Mouse (Mus musculus): ENCODE measurements around the gene Hunk. TPM values are rescaled to one million over a fixed set of nuclear protein-coding genes. Genes with fewer than 3 reads are reported as not detected.

Hunk gene
- polyA plus RNA-seq, 1 experiment from 2014 or later, result 11.5 TPM

DNA sequence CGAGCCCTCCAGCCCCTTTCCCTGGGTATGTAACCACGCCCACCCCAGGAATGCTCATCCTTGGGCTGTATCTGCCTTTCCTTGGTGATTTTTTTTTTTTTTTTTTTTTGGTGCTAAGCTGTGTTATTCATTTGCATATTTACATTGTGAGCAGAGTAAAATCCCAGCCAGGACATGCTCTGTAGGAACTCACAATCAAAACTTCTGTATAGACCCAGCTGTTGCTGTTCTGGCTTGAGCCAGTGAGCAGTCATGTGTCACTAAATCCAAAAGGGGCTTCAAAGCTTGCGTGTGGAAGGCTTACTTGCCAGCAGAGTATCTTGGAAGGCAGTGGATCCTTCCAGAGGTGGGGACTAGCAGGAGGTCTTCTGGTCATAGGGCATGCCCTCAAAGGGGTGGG, 159.7 kb downstream of the Hunk start:
- H3K4me1 ChIP-seq (replicated peaks; ENCODE audit: control insufficient read depth, insufficient read depth, low read length), result 0 out of 2 replicates have a peak, but pooled peaks cover 2% of the 10 kb centered on the region
- H3K27me3 ChIP-seq (replicated peaks; ENCODE audit: control insufficient read depth, insufficient read depth, low read length), result peaks cover 5% of the 10 kb centered on the region; the same call in 1 of the 2 replicates
- H3K4me3 ChIP-seq (replicated peaks; ENCODE audit: low read length), result no peak overlapping the region
- no peak for ATAC-seq
- no peak overlapping the region for H3K27ac ChIP-seq (ENCODE audit: low read length)
- H3K36me3 ChIP-seq (ENCODE audit: control insufficient read depth, insufficient read depth), result no peaks in the 10 kb centered on the region
- H3K4me2 ChIP-seq (ENCODE audit: low read length), result no peak overlapping the region
- no peaks in the 10 kb centered on the region for H3K9me3 ChIP-seq (ENCODE audit: control insufficient read depth, low read length)
- no peak overlapping the region for H3K9ac ChIP-seq (replicated peaks; ENCODE audit: low read depth, low read length)
- 56% methylated on average over 3 of the region's 3 CpGs for WGBS

DNA sequence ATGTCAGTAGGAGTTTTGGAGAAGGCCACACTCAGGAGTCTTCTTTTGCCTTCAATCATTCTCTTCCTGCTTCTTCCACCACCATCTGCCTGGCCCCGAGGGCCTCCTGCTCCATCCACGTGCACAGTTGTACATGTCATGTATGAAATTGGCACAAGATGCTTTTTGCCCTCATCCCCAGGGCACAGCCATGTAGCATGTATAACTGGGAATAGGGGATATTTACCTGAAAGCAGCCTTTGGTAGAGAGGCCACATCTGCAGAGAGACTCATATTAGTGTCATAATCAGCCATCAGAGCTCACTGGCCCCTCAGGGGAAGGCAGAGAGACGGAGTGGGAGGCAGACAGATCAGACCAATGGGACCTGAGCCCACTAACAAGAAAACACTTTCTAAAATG, 160.8 kb downstream of the Hunk start:
- peaks cover 5% of the 10 kb centered on the region; the same call in 1 of the 2 replicates for H3K27me3 ChIP-seq (replicated peaks; ENCODE audit: control insufficient read depth, insufficient read depth, low read length)
- no peak overlapping the region for H3K4me2 ChIP-seq (ENCODE audit: low read length)
- no peak for ATAC-seq
- H3K9me3 ChIP-seq (ENCODE audit: control insufficient read depth, low read length), result no peaks in the 10 kb centered on the region
- no peaks in the 10 kb centered on the region for H3K36me3 ChIP-seq (ENCODE audit: control insufficient read depth, insufficient read depth)
- no peak overlapping the region for H3K9ac ChIP-seq (replicated peaks; ENCODE audit: low read depth, low read length)
- H3K4me3 ChIP-seq (replicated peaks; ENCODE audit: low read length), result no peak overlapping the region
- 91% methylated on average over 3 of the region's 3 CpGs for WGBS
- H3K4me1 ChIP-seq (replicated peaks; ENCODE audit: control insufficient read depth, insufficient read depth, low read length), result 0 out of 2 replicates have a peak, but pooled peaks cover 2% of the 10 kb centered on the region
- H3K27ac ChIP-seq (ENCODE audit: low read length), result no peak overlapping the region

- H3K4me1 ChIP-seq (replicated peaks; ENCODE audit: control insufficient read depth, insufficient read depth, low read length), result 0 out of 2 replicates have a peak, but pooled peaks cover 2% of the 10 kb centered on the region
- no peak overlapping the region for H3K9ac ChIP-seq (replicated peaks; ENCODE audit: low read depth, low read length)
- H3K9me3 ChIP-seq (ENCODE audit: control insufficient read depth, low read length), result no peaks in the 10 kb centered on the region; the same call in 1 of the 2 replicates
- 35% methylated on average over 9 of the region's 9 CpGs for WGBS
- no peak overlapping the region for H3K4me2 ChIP-seq (ENCODE audit: low read length)
- H3K27me3 ChIP-seq (replicated peaks; ENCODE audit: control insufficient read depth, insufficient read depth, low read length), result peaks cover 5% of the 10 kb centered on the region; the same call in 1 of the 2 replicates
- no peak overlapping the region for H3K4me3 ChIP-seq (replicated peaks; ENCODE audit: low read length)
- ATAC-seq, result no peak
- no peaks in the 10 kb centered on the region for H3K36me3 ChIP-seq (ENCODE audit: control insufficient read depth, insufficient read depth)
- no peak overlapping the region for H3K27ac ChIP-seq (ENCODE audit: low read length)
Observed at GRCm38 (mm10) chr16:90547996-90548395, 162.2 kb downstream of the Hunk start.

Other genes with a start within 250 kb of the Hunk start
- gene Tiam1, start 242.2 kb upstream of the Hunk start, polyA plus RNA-seq (2015; fragmentation: Nextera tagmentation; extraction: Ambion mirVana), result 29.5 and 32.1 TPM in 2 replicates
- 782 and 855 TPM in 2 replicates for gene Sod1, start 165.3 kb upstream of the Hunk start, polyA plus RNA-seq (2015; fragmentation: Nextera tagmentation; extraction: Ambion mirVana)
- 24.7 and 25.6 TPM in 2 replicates for gene Scaf4, start 101.5 kb upstream of the Hunk start, polyA plus RNA-seq (2015; fragmentation: Nextera tagmentation; extraction: Ambion mirVana)

All from forebrain, embryonic 16.5 days (tissue).